Mouse (Mus musculus) thymus, postnatal 0 days (tissue): Measurements from ENCODE around the gene Stk33. TPM values are rescaled to one million over a fixed set of nuclear protein-coding genes. Genes with fewer than 3 reads are reported as not detected.

Experiments used
- DNase-seq: peaks from one replicate; pipeline ENCODE4 v3.0.0-alpha.2; 2015; ENCODE audit warnings: low spot score
- polyA plus RNA-seq: library from polyadenylated mRNA; unstranded; fragments of >200 nt; fragmentation: Nextera tagmentation; extraction: Ambion mirVana; gene quantifications from 2 replicates; pipeline ENCODE4 v1.2.1, GENCODE M21; 2015

The Stk33 gene
- polyA plus RNA-seq, 1 experiment from 2014 or later: 0.55 TPM

DNA sequence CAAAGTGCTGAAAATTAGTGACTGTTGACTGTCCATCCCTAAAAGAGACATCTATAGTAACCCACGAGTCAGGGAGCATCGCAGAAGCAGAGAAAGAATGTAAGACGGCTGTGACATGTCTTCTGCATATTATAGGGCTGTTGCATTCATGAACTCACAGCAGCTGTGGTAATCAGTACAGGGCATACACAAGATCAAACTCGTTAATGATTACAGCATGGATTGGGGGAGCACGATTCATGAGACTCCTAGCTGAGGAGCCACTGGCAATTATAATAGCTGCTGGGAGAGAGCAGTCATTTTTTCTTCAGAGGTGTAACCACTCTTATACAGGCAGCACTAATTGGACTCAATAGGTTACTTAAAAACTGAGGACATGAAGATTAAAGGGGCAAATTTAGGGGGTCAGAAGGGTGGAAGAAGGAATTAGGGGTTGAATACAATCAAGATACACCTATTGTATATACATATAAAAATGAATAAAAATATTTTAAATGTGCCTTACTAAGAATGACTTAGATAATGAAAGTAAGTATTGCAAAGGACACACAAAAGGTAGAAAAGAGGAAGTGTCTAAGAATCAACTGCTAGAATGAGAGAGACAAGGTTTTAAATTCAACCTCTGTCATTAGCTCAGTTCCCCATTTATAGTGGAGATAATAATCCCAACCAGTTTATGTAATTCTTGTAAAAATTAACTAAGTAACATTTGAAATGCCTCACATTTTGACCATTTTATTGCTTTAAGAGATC is 80.3 kb downstream of the Stk33 start:
- DNase-seq: no peak

DNA sequence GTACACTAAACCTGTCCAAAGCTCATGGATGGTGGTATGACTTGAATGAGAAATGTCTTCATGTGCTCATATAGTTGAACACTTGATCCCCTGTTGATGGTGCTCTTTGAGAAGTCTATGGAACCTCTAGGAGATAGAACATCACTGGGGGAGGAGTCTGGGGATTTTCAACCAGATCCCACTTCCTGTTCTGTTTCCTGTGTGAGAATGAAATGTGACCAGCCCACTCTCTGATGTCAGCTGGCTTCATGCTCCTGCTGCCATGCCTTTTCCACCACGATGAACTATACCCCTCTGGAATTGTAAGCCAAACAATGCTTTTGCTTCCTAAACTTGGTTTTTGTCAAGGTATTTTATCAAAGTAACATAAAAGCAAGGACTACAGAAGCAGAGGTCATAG is 81.0 kb downstream of the Stk33 start:
- DNase-seq: no peak

DNA sequence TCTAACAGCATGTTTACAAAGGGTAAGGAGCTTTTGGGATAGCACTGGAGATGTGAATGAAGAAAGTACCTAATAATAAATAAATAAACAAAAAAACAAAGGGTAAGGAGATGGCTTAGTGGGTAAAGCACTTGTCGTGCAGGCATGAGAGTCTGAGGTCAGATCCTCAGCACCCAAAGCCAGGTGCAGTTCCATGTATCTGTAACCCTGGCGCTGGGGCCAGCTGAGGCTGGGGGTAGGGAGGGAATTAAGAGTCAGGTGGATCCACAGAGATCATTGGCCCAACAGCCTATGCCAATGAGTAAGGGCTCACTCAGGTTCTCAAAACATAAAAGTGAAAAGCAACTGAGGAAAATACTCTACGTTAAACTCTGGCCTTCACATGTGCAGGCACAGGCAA is 91.6 kb downstream of the Stk33 start:
- no peak for DNase-seq

DNA sequence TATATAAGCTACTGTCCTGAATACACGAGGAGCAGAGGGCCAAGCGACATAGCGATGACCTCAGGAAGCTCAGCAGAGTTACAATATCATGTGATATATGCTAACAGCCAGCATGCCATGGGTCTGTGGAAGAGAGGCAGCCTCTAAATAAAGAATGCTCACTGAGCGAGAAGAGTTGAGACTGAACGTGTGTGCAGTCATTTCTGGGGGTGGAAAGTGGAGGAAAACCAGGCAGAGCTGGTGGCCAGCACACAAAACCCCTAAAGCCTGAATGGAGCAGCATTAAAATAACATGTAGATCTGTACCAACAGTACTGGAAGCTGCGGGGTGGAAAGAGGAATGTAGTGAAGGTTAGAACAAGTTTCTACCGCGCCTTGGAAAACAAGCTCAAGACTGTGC is 107.2 kb downstream of the Stk33 start:
- no peak for DNase-seq

DNA sequence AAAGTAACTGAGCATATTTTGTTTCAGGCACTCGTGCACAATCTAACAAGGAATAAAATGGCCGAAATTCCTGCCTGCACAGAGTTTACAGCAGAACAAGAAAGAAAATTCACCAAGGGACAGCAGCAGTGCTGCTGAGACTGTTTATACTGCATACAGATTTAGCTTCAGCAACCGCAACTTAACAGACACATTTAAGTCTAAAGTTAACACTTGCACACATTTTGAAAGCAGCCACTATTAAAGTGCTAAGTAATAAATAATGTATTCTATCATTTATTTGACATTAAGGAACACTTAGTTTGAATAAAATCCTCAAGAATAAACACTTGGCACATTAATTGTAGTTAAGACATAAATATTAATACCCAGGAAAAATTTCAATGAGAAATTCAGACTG is 110.1 kb downstream of the Stk33 start:
- DNase-seq: no peak

DNA sequence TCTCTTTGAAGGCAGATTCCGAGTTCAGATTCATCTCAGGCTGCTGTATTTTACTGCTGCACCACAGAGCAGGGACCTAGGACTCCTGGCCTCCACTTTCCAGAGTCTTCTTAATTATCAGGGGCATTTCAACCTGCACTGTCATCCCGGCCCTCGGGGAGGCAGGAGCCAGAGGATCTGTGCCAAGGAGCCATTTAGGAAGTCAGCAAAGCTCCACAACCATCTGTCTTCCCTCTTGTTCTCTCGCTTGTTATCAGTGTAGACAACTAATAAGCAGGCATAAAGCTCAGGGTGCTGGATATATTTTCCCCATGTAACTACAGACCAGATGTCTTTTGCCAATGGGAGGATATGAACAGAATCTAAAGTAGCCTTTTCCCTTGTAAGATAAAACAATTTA is 112.1 kb downstream of the Stk33 start:
- no peak for DNase-seq

DNA sequence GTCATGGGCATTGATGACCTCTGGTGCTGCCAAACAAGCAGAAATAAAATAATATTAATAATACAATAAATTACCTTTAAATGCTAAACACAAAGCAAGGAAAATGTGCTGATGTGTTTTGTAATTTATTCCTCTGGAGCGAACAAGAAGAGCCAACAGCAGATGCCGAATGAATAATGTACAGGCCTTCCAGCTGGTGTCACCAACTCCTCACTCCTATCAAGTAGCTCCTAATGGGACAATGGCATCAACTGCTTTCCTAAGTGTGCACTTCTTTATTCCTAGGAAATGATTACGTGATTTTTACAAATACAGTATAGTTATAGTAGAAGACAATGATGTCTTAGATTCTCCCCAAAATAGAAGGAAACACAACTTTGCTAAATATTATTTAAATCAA is 113.2 kb downstream of the Stk33 start:
- DNase-seq: no peak

DNA sequence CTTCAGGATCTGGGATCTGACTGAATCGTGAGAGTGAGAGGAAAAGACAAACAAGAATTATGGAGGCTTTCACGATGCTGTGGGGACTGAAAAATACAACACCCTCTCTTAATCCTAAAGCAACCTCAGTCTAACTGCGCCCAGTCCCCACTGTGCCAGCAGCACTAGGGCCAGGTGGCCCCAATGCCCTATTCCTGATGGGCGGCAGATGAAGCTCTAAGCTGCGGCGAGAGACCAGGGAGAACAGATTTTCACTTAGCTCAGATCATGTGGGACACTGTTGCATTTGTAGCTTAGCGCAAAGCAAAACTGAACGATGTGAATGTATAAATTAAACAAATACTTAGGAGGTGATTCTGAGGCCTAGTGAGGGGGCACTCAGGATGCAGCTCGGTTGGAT is 113.7 kb downstream of the Stk33 start:
- DNase-seq: no peak

DNA sequence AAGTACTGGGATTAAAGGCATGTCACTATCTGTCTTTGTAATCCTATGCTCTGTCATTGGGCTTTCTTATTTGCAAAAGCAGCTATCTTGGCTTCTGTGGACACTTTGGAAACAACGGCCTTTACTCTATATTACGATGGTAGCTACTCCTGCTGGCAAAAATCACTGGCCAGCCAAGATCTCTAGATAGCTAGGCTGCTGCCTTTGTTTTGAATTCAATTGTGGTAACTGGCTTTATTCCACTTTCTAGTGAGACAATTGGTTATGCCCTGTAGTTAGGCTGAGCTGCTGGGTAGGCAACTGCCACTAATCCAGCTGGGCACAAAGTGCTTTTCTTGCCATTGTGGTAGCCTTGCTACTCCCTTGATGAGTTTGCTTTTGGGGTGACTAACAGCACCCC is 129.4 kb downstream of the Stk33 start:
- no peak for DNase-seq

DNA sequence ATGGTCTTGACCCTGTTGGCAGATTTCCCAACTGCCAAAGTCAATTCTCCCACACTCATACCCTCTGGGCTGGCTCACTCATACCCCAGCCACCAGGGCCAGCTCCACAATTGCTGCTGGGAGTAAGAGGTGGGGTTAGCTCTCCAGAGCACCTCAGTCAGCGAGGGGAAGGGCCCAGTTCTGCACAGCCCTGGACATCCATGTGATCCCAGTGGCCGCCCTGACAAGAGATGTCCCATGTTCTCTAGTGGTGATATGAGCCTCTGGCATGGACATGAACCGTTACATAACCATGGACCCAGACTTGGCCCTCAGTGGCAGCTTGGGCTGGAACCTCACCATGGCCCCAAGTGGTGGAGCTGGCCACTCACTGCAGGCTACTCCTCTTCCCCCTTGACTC is 143.1 kb downstream of the Stk33 start:
- no peak for DNase-seq

DNA sequence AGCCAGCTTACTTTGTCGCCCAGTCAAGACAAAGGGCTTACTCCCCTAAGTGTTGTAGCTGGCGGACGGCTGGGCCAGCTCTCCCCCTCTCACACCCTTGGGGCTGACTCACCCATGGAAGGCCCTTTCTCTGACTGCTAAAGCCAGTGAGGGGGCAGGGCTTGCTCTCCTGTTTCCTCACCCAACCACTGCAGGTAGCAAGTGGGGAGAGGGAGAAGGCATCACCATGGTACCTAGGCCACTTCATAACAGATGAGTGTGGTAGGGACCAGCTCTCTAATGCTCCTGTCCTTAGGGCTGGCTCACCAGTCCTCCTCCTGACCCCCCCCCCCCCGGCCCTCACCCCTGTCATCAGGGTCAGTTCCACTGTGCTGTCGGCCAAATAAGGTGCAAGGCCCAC is 143.5 kb downstream of the Stk33 start:
- DNase-seq: no peak

DNA sequence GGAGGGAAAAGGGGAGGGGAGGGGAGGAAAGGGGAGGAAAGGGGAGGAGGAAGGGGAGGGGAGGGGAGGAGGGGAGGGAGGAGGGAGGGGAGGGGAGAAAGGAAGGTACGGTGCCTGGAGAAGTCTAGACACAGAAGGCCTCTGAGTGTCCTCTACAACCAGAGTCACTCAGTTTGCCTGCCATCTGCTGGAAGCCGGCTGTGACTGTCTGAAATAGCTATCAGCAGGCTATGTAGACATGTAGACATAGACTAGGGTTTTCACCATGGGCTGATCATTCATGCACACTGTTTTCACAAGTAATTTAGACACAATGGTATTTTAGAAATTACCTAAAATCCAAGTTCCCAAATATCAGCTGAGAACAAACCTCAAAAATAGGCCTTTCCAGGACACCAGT is 148.4 kb downstream of the Stk33 start:
- DNase-seq: peak; percentile 10

DNA sequence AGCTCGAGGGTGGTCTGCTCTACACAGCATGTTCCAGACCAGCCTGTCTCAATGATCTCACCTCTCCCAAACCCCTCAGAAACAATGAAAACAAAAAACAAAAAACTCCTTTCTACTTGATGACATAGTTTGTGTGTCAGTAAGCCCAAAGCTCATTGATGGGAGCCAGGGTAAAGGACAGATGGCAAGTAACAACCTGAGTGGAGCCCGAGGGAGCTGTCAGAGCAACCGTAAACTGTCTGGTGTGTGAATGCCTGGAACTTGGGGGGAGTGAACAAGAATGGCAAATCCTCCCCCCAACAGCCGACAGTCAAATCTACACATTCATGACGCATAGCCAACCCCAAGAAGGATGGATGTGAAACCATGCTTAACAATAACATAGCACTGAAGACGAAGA is 149.8 kb downstream of the Stk33 start:
- no peak for DNase-seq

DNA sequence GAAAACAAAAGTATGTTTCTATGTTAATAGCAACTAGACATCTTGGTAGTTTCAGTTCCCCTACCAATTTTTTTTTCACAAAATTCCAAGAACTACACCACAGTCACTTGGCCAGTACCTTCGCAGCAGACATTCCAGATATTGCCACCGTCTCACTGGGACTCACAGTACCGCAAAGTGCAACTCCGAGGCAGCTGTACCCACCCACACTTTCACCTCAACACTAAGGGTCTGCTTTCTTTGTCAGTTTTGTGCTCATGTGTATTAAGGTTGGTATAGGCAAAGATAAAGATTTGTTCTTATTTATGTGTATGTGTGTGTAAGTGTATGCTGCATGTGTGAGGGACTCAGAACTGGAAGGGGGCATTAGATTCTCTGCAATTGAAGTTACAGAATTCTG is 156.8 kb downstream of the Stk33 start:
- DNase-seq: no peak

DNA sequence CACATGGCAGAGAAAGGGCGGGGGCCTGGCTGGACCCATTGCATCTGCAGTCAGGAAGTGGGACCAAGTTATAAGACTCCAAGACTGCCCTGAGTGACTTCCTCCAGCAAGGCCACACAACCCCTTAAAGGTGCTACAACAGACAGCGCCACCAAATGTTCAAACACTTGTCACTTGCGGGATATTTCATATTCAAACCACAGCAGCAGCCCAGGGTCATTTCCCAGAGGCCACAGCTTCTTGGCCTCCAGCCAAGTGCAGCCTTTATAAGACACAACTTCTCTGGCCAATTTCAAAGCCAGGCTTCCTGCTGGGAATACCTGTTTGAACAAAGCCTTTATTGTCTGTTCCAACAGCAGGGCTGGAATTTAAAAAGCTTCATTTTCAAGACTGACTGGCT is 162.3 kb downstream of the Stk33 start:
- no peak for DNase-seq

DNA sequence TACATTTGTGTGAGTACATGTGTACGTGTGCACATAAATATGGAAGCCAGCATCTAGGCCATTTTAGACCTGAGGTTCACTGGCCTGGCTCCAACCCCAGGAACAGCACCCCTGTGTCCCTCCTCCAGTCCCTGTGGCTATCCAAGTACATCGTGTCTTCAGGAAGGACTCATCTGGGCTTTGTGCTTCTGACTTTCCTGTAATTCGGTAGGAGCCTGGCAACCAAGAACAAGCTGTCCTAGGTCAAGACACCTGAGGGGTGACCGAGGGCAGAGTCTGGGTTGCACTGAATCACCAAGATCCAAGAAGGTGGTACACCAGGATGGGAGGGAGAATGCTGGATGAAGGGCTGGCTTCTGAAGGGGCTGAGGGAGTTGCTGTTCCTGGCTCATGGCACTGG is 163.0 kb downstream of the Stk33 start:
- DNase-seq: no peak

DNA sequence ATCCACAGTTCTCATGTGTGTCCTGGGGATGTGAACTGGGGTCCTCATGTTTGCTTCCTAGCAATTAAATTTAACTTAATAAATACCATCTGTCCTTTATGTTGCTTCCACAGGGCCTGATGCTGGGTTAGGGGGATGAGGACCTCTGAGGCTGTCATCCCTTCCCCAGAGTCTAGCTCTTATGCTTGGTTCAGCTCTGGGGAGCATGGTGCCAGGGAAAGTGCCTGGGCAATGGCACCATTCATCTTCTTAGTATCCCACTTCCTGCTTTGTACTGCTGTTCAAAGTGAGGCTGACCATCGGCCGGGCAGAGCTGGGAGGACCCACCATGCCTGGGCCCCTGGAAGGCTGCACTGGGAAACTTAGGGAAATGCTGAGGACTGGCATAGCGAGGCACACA is 163.7 kb downstream of the Stk33 start:
- DNase-seq: no peak

DNA sequence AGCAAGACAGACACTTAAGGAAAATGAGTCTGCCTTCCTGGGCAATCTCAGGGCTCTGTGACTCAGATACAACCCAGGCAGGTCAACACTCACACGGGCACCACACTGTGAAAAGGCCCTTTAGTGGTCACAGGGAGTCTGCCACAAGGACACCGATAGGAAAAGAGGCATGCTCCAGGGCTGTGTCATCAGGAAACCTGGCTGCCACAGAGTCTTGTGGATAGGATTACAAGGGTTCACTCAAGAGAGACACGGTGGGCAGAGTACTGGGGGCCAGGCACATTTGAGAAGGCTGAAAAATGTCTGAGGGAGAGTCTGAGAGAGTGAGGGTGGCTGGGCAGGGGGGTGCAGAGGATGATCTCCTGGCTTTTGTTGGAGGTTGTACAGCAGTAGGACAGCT is 164.6 kb downstream of the Stk33 start:
- no peak for DNase-seq

DNA sequence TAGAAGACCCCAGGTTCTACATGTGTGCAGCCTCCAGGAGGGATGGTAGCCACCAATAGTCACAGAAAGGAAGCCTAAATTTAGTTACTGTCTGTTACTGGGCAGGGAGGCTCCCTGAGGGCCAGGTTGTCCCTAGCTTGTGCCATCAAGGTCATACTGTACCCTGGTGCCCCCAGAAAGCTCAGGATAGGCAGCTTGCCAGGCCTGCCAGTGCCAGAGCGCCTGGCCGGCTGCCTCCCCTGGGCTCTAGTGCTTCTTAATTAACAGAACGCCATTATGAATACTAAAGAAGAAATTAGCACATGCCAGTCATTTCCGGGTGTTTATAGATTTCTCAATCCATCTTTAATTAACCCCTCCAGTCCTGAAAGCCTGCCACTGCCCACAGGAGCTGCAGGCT is 169.8 kb downstream of the Stk33 start:
- no peak for DNase-seq

DNA sequence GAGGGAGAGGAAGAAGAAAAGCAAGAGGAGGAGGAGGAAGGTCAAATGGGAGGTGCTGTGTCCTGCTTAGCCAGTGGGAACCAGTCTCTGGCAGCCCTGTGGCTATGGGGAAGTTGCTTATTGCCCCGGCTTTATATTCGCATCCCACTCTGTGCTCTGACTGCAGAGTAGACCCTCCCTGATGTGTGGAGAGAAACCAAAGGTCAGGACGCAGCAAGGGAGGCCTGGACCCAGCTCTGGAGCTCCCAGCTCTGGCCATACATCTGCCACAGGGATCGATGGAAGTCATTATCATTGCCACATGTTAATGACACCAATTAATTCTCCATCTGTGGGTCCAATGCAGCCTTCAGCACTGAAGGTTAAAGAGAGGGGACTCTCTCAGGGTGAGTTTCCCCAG is 171.5 kb downstream of the Stk33 start:
- DNase-seq: no peak

DNA sequence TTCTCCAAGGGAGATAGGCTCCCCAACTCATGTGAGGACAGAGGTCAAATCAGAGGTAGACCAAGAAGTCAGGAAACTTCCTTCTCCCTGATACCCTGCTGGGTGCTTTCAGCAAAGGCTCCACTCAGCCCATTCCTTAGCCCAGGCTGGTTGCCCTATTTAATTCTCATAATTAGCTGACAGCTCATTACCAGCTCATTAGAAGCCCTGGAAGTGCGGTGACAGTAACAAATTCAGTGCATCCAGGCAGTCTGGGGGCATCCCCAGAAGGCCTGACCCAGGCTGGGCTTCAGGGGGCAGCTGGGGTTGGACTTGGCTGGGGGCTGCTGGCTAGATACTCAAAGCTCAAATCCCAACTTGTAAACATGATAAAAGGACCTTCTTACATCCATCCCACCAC is 172.7 kb downstream of the Stk33 start:
- DNase-seq: no peak

DNA sequence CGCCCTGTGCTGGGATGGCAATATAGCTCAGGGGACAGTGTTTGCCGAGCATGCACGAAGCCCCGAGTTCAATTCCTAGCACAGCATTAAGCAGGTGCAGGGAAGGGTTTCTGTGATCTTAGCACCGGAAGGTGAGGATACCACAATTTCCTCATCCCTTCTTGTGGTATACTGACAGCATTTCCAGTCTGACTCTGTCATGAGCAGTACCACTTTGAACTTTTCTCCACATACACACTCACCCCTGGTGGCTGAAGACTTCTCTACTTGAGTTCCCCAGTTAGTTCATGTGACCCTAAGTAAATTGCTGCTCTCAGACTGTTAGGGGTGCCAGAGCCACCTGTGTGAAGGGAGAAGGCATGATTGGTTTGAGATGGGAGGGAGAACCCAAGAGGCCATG is 173.3 kb downstream of the Stk33 start:
- peak; percentile 86 for DNase-seq

DNA sequence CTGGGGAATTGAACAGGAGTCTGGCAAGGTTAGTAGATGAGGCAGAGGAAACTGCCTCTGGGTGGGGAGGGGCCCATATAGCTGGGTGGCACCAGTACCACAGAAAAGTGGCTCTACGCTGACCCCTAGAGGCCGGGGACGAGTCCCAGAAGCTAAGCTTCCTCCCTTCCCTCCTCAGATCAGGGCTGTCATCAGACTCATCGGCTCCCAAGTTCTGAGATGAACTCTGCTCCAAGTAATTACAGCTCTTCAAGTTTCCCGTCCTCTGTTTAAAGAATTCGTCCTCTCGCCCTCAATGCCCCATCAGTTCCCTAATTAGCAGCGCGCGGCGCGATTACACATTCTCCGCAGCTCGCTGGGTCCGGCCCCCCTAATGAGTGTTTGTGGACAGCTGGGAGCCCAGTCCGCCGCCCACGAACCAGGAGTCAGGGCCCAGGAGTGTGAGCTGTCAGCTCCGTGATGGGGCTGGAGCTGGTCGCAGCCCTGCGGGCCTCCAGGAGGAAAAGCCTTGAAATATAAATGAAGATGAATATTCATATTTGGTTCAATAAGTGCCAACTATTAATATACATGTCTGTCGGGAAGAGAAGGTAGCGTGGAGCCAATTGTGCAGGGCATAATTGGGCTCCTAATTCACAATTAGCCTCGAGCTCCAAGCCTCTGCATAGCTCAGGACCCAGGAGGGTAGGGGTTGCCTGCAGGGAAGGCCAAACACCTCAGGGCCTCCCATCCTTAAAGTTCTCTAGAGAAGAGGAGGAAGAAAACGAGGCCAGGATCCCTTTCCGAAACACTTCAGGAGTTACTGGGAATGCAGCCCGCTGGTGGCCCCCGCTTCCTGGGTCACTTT is 183.2 kb downstream of the Stk33 start:
- peak; percentile 49 for DNase-seq
